Mouse (Mus musculus): ENCODE data around the gene Ccdc124.

- TF ChIP-seq CTCF (IDR thresholded peaks at IDR 0.05; ENCODE audit: insufficient read depth, low read length) (no peak), POLR2A (IDR thresholded peaks at IDR 0.05; ENCODE audit: borderline replicate concordance, extremely low read depth, low read depth, low read length) (no peak)
Measured at GRCm38 (mm10) chr8:70879500-70879899, 5.8 kb upstream of the Ccdc124 start.

Measured in lung, adult 2 months (tissue).